Mouse (Mus musculus): ENCODE measurements around the gene Zfp157.

DNA sequence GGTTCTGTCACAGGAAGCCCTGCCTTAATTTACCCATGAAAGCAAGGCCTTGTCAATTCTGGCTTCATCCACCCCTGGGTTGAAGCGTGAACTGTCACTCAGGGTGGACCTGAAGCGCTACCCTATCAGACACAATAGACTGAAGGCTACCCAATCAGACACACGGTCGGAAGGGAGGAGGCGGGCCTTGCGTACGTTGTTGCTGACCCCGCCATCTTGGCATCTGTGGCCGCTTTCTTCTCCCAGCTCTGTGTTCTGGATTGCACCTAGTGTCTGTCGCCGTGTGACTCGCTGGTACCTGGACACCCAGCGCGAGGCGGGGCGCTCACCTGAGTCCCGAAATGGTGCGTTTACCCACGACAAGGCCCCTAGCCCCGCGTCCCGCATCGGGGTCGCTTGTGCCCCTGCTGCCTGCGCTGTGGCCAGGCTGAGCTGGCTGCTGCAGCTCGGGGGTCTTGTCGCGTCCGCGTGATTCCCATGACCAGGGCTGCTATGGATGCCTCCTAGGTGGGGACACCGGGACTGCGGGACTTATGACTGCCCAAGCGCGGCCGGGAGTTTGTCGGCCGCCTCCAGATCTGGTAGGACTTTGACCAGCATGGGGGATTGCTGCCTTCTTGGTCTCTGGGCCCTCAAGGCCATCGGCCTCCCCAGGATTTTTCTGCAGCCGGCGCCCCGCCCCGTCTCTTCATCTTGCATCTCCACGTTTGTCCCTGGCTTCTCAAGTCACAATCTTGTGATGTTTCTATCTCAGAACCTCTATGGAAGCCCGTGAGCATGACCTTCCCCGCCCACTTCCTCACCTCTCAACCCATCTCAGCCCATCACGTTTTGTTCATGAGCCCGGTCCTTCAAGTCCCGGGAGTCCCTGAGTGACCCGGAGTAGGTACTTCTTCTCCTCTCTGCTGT lies at the start of gene Zfp157:
- no peak for TF ChIP-seq CTCF (IDR thresholded peaks at IDR 0.05; ENCODE audit: insufficient read depth, low read depth, low read length)
- peak; percentile 75 for TF ChIP-seq POLR2A (IDR thresholded peaks at IDR 0.05; ENCODE audit: insufficient read depth, low read depth, low read length)
